Mouse (Mus musculus) megakaryocyte, embryonic 14.5 days (primary cell): ENCODE data around the gene Pard3.

Experiments used
- FLI1 ChIP-seq: IDR thresholded peaks from 2 replicates; pipeline ENCODE4 v1.6.1; 2012; ENCODE audit warnings: low read length, inconsistent platforms, mixed read lengths
- GATA1 ChIP-seq: IDR thresholded peaks from 3 replicates; pipeline ENCODE4 v1.6.1; 2012; ENCODE audit warnings: mixed read lengths, low read length, inconsistent platforms, borderline replicate concordance

GRCm38 (mm10) chr8:127514810-127515735, 451.4 kb downstream of the Pard3 start:
- TF ChIP-seq GATA1 = no peak
- TF ChIP-seq FLI1 = no peak
